Mouse (Mus musculus) neural tube, embryonic 13.5 days (tissue): ENCODE results near the gene Trp53i11. TPM values are rescaled to one million over a fixed set of nuclear protein-coding genes. Genes with fewer than 3 reads are reported as not detected.

ENCODE experiments used
- ATAC-seq: fragments of 200-750 bp; cut with Nextera tagmentation; 2 replicates; pipeline ENCODE4 v1.8.0; 2017; ENCODE audit warnings: low read depth, mild to moderate bottlenecking, moderate TSS enrichment, moderate library complexity
- H3K27ac ChIP-seq: fragments of 300-500 bp; sonication (generic); replicated peaks from 2 replicates; pipeline ENCODE4 v1.5.1; 2015; ENCODE audit warnings: moderate library complexity, mild to moderate bottlenecking, inconsistent platforms
- H3K27me3 ChIP-seq: fragments of 300-500 bp; sonication (generic); 2 replicates; pipeline ENCODE4 v1.6.1; 2015; ENCODE audit warnings: mild to moderate bottlenecking, inconsistent platforms
- H3K36me3 ChIP-seq: fragments of 300-500 bp; sonication (generic); 2 replicates; pipeline ENCODE4 v1.6.1; 2015; ENCODE audit warnings: mild to moderate bottlenecking, inconsistent platforms
- H3K4me1 ChIP-seq: fragments of 300-500 bp; sonication (generic); replicated peaks from 2 replicates; pipeline ENCODE4 v1.6.1; 2015; ENCODE audit warnings: inconsistent platforms
- H3K4me2 ChIP-seq: fragments of 300-500 bp; sonication (generic); 2 replicates; pipeline ENCODE4 v1.6.1; 2015; ENCODE audit warnings: inconsistent platforms, mild to moderate bottlenecking, moderate library complexity
- H3K4me3 ChIP-seq: fragments of 300-500 bp; sonication (generic); 2 replicates; pipeline ENCODE4 v1.5.1; 2015; ENCODE audit warnings: mild to moderate bottlenecking, inconsistent platforms
- H3K9ac ChIP-seq: fragments of 300-500 bp; sonication (generic); 2 replicates; pipeline ENCODE4 v1.6.1; 2015; ENCODE audit warnings: moderate library complexity, mild to moderate bottlenecking, inconsistent platforms
- H3K9me3 ChIP-seq: fragments of 300-500 bp; sonication (generic); 2 replicates; pipeline ENCODE4 v1.6.1; 2016; ENCODE audit warnings: inconsistent platforms
- WGBS: fragments of 180-500 bp; shearing (Covaris S2); methylation state at CpG from one replicate; pipeline ENCODE4 v1.1.7; 2015; 5-methylcytosine and 5-hydroxymethylcytosine counted together
- polyA plus RNA-seq: library from polyadenylated mRNA; unstranded; fragments of >200 nt; fragmentation: Nextera tagmentation; extraction: Ambion mirVana; gene quantifications from 2 replicates; pipeline ENCODE4 v1.2.1, GENCODE M21; 2015

Gene Trp53i11
- polyA plus RNA-seq, 1 experiment from 2014 or later, result 150 TPM

DNA sequence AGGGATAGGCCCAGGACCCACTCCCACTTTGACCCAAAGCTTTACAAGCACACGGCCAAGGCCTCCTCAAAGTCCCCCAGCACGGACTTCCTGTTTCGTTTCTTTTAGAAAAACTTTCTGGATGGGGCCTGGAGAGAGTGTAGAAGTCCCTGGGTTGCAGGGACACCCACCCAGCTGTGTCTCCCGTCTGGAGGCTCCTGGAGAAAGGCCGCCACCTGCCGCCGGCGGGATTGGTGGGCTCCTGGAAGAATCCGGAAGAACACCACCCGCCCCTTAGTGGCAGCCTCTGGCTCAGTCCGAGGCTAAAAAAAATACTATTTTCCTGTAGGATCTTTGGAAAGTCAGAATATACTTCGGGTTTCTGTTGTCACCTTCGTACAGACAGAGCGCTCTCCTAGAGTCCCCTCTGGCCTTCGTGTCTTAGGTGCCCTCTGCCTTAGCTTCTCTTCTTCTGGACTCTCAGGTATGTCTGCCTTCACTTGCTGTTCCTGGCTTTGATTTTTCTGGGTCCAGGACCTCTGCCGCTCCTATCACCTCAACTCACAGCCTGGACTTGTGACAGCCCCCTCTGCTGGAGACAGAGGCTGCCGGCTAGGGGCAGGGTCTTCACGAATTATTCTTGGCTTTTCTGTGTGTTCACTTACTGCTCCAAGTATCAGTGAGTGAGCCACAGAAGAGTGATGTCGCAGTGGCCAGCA lies 1.6 kb downstream of the Trp53i11 start:
- H3K4me2 ChIP-seq, result peak overlapping the region; percentile 71
- peaks cover 67% of the 10 kb centered on the region for H3K4me1 ChIP-seq
- 6% methylated on average over 19 of the region's 19 CpGs for WGBS
- H3K27me3 ChIP-seq, result peaks cover 4% of the 10 kb centered on the region; the same call in 1 of the 2 replicates
- H3K9me3 ChIP-seq, result no peaks in the 10 kb centered on the region
- H3K4me3 ChIP-seq, result peak overlapping the region; percentile 93
- H3K9ac ChIP-seq, result peak overlapping the region; percentile 99
- no peaks in the 10 kb centered on the region for H3K36me3 ChIP-seq
- peak overlapping the region; percentile 96 for H3K27ac ChIP-seq
- peak; percentile 33 for ATAC-seq

DNA sequence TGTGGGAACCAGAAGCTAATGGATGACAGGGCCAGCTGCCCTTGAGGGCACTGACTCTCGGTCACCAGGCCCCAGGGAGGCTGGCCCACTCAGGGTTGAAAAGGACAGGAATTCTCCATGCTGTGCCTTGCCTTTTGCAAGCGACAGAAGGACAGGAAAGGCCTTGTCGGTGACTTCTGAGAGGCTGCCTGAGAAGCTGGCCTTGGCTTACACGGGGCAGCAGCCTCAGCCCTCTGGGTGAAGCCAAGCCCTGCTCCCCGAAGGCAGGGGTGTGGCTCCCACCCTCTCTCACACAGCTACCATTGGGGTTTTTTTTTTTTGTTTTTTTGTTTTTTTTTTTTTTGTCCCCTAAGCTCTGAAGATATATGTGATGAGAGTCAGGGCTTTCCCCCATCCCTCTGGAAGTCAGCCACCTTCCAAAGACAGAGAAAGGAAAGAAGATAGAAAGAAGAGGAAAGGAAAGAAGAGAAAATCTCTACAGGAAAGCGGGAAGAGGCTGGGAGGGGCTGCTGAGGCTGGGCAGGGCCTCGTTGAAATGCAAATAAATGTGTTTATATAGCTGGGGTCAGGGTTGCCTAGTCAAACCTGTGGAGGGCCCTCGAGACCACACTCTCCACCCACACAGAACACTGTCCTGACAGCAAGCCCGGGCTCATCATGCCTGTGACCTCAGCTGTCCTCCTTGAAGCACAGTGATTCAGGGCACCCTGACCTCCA lies 3.6 kb downstream of the Trp53i11 start:
- peak overlapping the region; percentile 26 for H3K4me3 ChIP-seq
- no peaks in the 10 kb centered on the region; the same call in 1 of the 2 replicates for H3K27me3 ChIP-seq
- H3K4me1 ChIP-seq, result peaks cover 82% of the 10 kb centered on the region
- ATAC-seq, result no peak
- peak overlapping the region; percentile 99 for H3K9ac ChIP-seq
- no peaks in the 10 kb centered on the region for H3K36me3 ChIP-seq
- H3K4me2 ChIP-seq, result peak overlapping the region; percentile 71
- H3K27ac ChIP-seq, result peak overlapping the region; percentile 75
- WGBS, result 7% methylated on average over 9 of the region's 9 CpGs
- H3K9me3 ChIP-seq, result no peaks in the 10 kb centered on the region

DNA sequence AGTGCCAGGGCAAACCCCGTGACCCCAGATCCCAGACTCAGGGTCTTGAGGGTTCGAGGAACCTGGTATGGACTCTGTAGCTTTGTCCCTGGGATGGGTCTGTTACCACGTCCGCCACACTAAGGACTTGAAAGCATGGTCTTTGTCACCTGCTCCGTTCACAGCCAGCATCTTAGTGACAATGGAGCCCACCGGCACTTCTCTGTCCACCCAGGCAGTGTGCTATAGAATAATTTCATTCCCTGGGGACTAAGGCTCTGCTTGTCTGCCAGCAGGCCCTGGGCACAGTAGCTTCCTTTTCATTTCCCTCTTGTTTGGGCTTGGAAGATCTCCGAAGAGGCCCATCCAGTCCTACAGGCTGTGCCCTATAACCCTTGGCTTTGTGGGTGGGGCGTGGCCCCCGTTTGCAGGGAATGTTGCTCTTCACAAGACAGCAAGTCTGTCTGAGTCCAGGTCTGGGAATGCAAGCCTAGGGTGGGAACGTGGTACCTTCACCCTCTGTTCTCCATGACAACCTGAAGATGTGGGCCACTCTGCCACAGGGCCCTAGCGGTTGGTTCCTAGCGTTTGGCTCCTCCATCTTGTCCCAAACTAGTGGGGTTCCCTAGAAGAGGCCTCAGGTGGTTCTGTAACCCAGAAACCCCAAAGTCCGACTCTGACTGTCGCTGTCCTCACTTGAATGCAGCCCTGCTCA lies 4.3 kb downstream of the Trp53i11 start:
- 39% methylated on average over 14 of the region's 14 CpGs for WGBS
- peak overlapping the region; percentile 99 for H3K9ac ChIP-seq
- peak overlapping the region; percentile 71 for H3K4me2 ChIP-seq
- H3K36me3 ChIP-seq, result 0 out of 2 replicates have a peak, but pooled peaks cover 2% of the 10 kb centered on the region
- H3K27me3 ChIP-seq, result no peaks in the 10 kb centered on the region
- no peak for ATAC-seq
- H3K4me1 ChIP-seq, result peaks cover 89% of the 10 kb centered on the region
- peak overlapping the region; percentile 26 for H3K4me3 ChIP-seq
- H3K9me3 ChIP-seq, result no peaks in the 10 kb centered on the region
- H3K27ac ChIP-seq, result peak overlapping the region; percentile 75

DNA sequence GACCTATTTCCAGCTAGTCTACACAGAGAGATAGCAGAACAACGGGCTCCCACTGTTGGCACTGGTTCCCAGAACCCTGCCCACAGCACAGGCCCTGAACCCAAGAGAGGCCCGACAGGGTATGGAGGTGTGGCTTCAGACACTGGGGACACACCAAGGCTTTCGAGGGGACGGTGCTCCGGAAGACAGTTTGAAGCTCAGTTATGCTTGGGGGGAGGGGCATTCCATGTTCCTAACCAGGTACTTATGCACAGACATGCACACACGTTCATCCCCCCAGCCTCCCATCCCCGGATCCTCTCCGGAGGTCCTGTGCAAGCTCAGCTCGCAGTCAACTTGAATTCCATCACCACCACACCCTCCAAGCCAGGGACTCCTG lies 4.8 kb downstream of the Trp53i11 start:
- Histone ChIP-seq H3K4me1 (peaks cover 87% of the 10 kb centered on the region), H3K27ac (peak overlapping the region; percentile 75), H3K4me2 (peak overlapping the region; percentile 71), H3K9ac (peak overlapping the region; percentile 99), H3K9me3 (no peaks in the 10 kb centered on the region), H3K4me3 (peak overlapping the region; percentile 26), H3K27me3 (no peaks in the 10 kb centered on the region), H3K36me3 (0 out of 2 replicates have a peak, but pooled peaks cover 7% of the 10 kb centered on the region)
- 38% methylated on average over 9 of the region's 9 CpGs for WGBS
- ATAC-seq, result no peak

DNA sequence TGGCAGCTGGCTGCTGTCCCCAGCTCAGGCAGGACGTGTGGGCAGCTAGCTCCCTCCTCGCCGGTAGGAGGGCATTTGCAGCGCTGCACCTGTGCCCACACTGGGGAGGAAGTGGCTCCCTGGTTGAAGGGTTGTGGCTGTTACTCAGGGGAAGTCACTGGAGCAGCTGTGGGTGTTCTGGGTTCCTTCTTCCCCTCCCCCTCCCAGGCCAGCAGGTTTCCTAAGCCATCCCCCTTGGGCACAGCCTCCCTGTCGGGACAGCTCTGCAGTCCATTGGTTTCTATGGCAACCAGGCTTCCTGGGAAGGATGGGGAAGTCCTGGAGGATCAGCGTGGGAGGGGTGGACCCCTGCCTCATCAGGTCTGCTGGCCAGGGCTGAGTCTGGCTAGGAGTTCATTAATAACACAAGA lies 5.3 kb downstream of the Trp53i11 start:
- Histone ChIP-seq H3K9me3 (no peaks in the 10 kb centered on the region), H3K4me1 (peaks cover 85% of the 10 kb centered on the region), H3K27me3 (no peaks in the 10 kb centered on the region), H3K9ac (peak overlapping the region; percentile 99), H3K27ac (peak overlapping the region; percentile 75), H3K36me3 (peaks cover 12% of the 10 kb centered on the region), H3K4me2 (peak overlapping the region; percentile 71), H3K4me3 (peak overlapping the region; percentile 26; the same call in 1 of the 2 replicates)
- ATAC-seq, result peak; percentile 19
- 6% methylated on average over 6 of the region's 6 CpGs for WGBS

DNA sequence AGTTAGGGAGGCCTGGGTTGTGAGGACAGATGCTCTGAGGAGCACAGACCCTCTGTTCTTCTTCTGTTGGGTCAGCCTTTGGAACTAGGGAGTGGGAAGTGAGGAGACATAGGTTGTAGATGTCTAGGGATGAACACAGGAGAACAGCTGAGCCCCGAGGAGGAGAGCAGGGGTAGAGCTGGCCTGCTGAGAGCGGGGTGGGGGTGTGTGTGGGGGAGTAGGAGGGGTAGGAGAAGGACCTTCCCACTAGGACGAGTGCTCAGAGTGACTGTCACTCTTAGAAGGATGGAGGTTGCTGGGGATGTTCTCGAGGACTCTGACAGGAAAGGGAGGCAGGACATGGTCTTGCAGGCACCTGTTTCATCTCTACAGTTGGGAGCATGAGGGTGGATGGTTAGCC lies 6.5 kb downstream of the Trp53i11 start:
- Histone ChIP-seq H3K36me3 (peaks cover 18% of the 10 kb centered on the region), H3K4me2 (no peak overlapping the region), H3K27ac (no peak overlapping the region), H3K27me3 (no peaks in the 10 kb centered on the region), H3K4me3 (no peak overlapping the region), H3K9me3 (no peaks in the 10 kb centered on the region), H3K9ac (no peak overlapping the region), H3K4me1 (peaks cover 87% of the 10 kb centered on the region)
- no peak for ATAC-seq
- 47% methylated on average over 4 of the region's 4 CpGs for WGBS

DNA sequence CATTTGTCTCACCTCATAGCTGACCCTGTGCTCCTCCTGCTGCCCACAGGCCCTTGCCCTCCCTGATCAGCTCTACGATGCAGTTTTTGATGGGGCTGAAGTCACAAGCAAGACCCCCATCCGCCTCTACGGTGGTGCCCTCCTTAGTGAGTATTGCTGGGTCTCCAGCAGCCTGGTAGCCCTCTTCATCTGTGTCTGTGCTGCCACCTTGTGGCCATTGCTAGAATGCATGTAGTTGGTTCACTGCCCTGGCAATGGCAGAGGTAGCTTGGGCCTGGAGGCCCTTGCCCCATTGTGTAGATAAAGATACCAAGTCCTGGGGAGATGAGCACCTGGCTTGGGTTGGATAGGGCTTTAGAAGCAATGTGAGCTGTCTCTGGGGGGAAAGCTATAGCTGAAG lies 11.5 kb downstream of the Trp53i11 start:
- Histone ChIP-seq H3K4me2 (no peak overlapping the region), H3K4me3 (no peak overlapping the region), H3K27me3 (no peaks in the 10 kb centered on the region), H3K36me3 (peaks cover 55% of the 10 kb centered on the region), H3K4me1 (peaks cover 63% of the 10 kb centered on the region), H3K27ac (no peak overlapping the region), H3K9ac (no peak overlapping the region; the same call in 1 of the 2 replicates), H3K9me3 (no peaks in the 10 kb centered on the region)
- 14% methylated on average over 3 of the region's 3 CpGs for WGBS
- peak; percentile 78 for ATAC-seq

DNA sequence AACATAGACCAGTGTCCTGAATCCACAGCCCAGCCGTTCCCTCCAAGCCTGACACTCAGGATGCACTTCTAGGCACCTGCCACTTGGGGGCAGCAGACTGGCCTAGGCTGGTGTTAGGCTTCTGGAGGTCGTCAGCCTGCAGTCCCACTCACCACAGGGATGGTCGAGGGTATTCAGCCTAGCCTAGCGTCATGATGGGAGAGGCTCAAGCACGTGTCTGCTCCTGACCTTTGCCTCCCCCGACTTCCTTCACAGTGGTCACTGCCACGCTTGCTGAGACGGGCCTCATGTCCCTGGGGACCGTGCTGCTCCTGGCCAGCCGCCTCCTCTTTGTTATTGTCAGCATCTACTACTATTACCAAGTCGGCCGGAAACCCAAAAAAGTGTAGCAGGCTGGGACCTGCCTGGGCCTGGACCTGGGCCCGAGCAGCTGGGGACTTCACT lies 12.2 kb downstream of the Trp53i11 start:
- Histone ChIP-seq H3K27me3 (no peaks in the 10 kb centered on the region), H3K4me1 (peaks cover 60% of the 10 kb centered on the region), H3K27ac (peak overlapping the region; percentile 74; the same call in 1 of the 2 replicates), H3K4me2 (no peak overlapping the region), H3K36me3 (peaks cover 62% of the 10 kb centered on the region), H3K4me3 (no peak overlapping the region), H3K9me3 (no peaks in the 10 kb centered on the region), H3K9ac (no peak overlapping the region)
- 39% methylated on average over 13 of the region's 13 CpGs for WGBS
- ATAC-seq, result peak; percentile 15

DNA sequence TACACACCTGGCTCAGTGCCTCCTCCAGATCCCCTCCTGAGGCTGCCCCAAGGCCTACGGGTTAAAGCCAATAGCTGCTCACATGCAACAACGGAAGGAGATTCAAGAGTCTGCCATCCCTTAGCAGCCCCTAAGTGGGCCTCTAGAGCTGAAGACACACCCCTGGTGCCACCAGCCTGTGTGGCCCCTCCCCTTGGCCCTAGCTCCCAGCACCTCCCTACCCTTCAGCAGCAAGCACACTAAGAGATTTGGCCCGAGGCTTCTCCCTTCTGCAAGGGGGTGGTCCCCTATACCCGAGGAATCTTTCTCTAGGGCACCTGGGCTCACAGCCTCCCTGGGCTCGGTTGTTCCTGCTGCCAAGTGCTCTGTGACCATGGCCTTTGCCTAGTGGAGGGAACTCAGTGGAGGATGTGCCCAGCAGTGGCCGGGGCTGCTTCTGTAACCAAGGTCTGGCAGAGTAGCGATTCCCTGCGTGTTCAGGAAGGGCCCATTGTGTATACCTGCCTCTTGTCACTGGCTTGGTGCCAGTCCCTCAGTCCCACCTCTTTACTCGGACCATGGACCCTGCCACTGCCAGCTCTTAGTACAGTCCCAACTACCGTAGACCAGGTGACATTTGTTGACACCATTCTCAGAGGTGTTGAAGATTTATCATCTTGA lies 13.5 kb downstream of the Trp53i11 start:
- Histone ChIP-seq H3K27me3 (no peaks in the 10 kb centered on the region), H3K36me3 (peaks cover 73% of the 10 kb centered on the region), H3K27ac (peak overlapping the region; percentile 74), H3K4me3 (no peak overlapping the region), H3K4me2 (no peak overlapping the region), H3K9ac (no peak overlapping the region), H3K4me1 (peaks cover 48% of the 10 kb centered on the region), H3K9me3 (no peaks in the 10 kb centered on the region)
- 65% methylated on average over 10 of the region's 10 CpGs for WGBS
- ATAC-seq, result no peak

DNA sequence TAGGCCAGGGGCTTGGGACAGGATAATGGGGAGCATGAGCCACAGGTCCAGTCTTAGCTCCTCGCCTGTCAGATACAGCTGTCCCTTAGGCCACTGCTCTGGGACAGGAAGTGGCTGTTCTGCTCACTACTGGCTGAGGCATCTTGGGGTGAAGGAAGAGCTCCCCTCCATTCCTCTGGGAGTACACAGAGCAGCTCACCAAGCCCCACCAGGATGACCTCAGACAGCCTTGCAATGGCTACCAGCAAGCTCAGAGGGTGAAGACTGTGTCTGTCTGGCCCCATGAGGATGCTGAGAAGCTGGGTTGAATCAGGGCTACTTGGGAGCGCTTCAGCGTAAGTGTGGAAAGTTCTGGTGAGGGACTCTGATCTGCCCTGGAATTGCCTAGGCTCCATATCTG lies 14.6 kb downstream of the Trp53i11 start:
- no peak overlapping the region for H3K9ac ChIP-seq
- no peak overlapping the region for H3K4me3 ChIP-seq
- peaks cover 76% of the 10 kb centered on the region for H3K36me3 ChIP-seq
- H3K4me1 ChIP-seq, result peaks cover 39% of the 10 kb centered on the region
- H3K27ac ChIP-seq, result peak overlapping the region; percentile 49; the same call in 1 of the 2 replicates
- H3K27me3 ChIP-seq, result no peaks in the 10 kb centered on the region
- ATAC-seq, result no peak
- H3K4me2 ChIP-seq, result no peak overlapping the region
- no peaks in the 10 kb centered on the region for H3K9me3 ChIP-seq
- WGBS, result 87% methylated on average over 3 of the region's 3 CpGs

DNA sequence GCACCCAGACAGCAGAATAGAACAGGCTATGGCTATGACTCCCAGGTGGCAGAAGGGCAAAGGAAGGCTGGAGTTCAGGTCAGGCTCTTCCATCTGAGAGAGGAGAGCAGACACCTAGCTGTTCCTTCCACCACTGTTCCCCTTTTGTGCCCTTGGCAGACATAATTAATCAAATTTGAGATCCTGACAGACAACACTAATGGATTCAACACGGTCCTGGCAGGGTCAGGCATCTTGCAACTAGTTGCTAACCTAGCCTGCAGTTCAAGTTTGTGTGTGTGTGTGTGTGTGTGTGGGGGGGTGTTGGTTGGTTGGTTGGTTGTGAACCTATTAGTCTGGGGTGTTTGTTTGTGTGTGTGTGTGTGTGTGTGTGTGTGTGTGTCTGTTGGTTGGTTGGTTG lies 15.4 kb downstream of the Trp53i11 start:
- Histone ChIP-seq H3K36me3 (peaks cover 76% of the 10 kb centered on the region), H3K27ac (peak overlapping the region; percentile 49; the same call in 1 of the 2 replicates), H3K9ac (no peak overlapping the region), H3K9me3 (no peaks in the 10 kb centered on the region), H3K4me1 (peaks cover 39% of the 10 kb centered on the region), H3K27me3 (no peaks in the 10 kb centered on the region), H3K4me3 (no peak overlapping the region), H3K4me2 (no peak overlapping the region)
- ATAC-seq, result no peak
- WGBS, result 3% methylated on average over 1 of the region's 1 CpGs
